Mouse (Mus musculus): ENCODE measurements around the gene Taf1d. TPM values are rescaled to one million over a fixed set of nuclear protein-coding genes. Genes with fewer than 3 reads are reported as not detected.
"Not testable (repeated sequence)": the region's sequence is repeated elsewhere in the genome, so short reads cannot be mapped to it uniquely, and the experiment has no call there.

Taf1d gene
- total RNA-seq, 2 experiments from 2014 or later, result 439 to 1,390 TPM

- no peak for ATAC-seq (replicated peaks; ENCODE audit: poor library complexity, severe bottlenecking)
These were observed 545 bp downstream of the Taf1d start, which contains the start of gene 4931406C07Rik for GRCm38 (mm10) chr9:15306398-15307119. Gene 4931406C07Rik (minus strand): TSS chr9:15306448.

- ATAC-seq (replicated peaks; ENCODE audit: poor library complexity, severe bottlenecking), result no peak
These were observed 1.2 kb downstream of the Taf1d start for GRCm38 (mm10) chr9:15307257-15307656.

GRCm38 (mm10) chr9:15308254-15308653, 2.2 kb downstream of the Taf1d start:
- no peak for ATAC-seq (replicated peaks; ENCODE audit: poor library complexity, severe bottlenecking)

- ATAC-seq (replicated peaks; ENCODE audit: poor library complexity, severe bottlenecking), result no peak
These were observed 3.4 kb downstream of the Taf1d start for GRCm38 (mm10) chr9:15309425-15309824.

- ATAC-seq (replicated peaks; ENCODE audit: poor library complexity, severe bottlenecking), result no peak
These were observed 4.2 kb downstream of the Taf1d start for GRCm38 (mm10) chr9:15310179-15310578.

GRCm38 (mm10) chr9:15312054-15312735, 6.2 kb downstream of the Taf1d start:
- no peak for ATAC-seq (replicated peaks; ENCODE audit: poor library complexity, severe bottlenecking)

- no peak for ATAC-seq (replicated peaks; ENCODE audit: poor library complexity, severe bottlenecking)
These were observed 7.6 kb downstream of the Taf1d start for GRCm38 (mm10) chr9:15313633-15314032.

GRCm38 (mm10) chr9:15314619-15315018, 8.6 kb downstream of the Taf1d start:
- ATAC-seq (replicated peaks; ENCODE audit: poor library complexity, severe bottlenecking), result no peak

GRCm38 (mm10) chr9:15316296-15316695, 10.3 kb downstream of the Taf1d start:
- ATAC-seq (replicated peaks; ENCODE audit: poor library complexity, severe bottlenecking), result not testable (repeated sequence)

- ATAC-seq (replicated peaks; ENCODE audit: poor library complexity, severe bottlenecking), result no peak
These were observed 11.5 kb downstream of the Taf1d start for GRCm38 (mm10) chr9:15317223-15318169.

- ATAC-seq (replicated peaks; ENCODE audit: poor library complexity, severe bottlenecking), result peak; percentile 8; the same call in 1 of the 2 replicates
These were observed 12.2 kb downstream of the Taf1d start for GRCm38 (mm10) chr9:15318170-15318742.

- ATAC-seq (replicated peaks; ENCODE audit: poor library complexity, severe bottlenecking), result no peak
These were observed 31.8 kb downstream of the Taf1d start for GRCm38 (mm10) chr9:15337776-15338175.

GRCm38 (mm10) chr9:15349925-15350324, 43.9 kb downstream of the Taf1d start:
- ATAC-seq (replicated peaks; ENCODE audit: poor library complexity, severe bottlenecking), result no peak

- ATAC-seq (replicated peaks; ENCODE audit: poor library complexity, severe bottlenecking), result no peak
These were observed 51.0 kb downstream of the Taf1d start for GRCm38 (mm10) chr9:15356916-15357483.

GRCm38 (mm10) chr9:15357484-15358275, 51.7 kb downstream of the Taf1d start, which contains the start of gene Cep295:
Gene Cep295 (minus strand): TSS chr9:15357788.
- ATAC-seq (replicated peaks; ENCODE audit: poor library complexity, severe bottlenecking), result peak; percentile 95

GRCm38 (mm10) chr9:15364843-15365242, 58.8 kb downstream of the Taf1d start:
- no peak for ATAC-seq (replicated peaks; ENCODE audit: poor library complexity, severe bottlenecking)

GRCm38 (mm10) chr9:15365856-15366255, 59.8 kb downstream of the Taf1d start:
- peak; percentile 33; the same call in 1 of the 2 replicates for ATAC-seq (replicated peaks; ENCODE audit: poor library complexity, severe bottlenecking)

- no peak for ATAC-seq (replicated peaks; ENCODE audit: poor library complexity, severe bottlenecking)
These were observed 60.2 kb downstream of the Taf1d start for GRCm38 (mm10) chr9:15366260-15366659.
